Mouse (Mus musculus): ENCODE data around the gene Pard3b.

DNA sequence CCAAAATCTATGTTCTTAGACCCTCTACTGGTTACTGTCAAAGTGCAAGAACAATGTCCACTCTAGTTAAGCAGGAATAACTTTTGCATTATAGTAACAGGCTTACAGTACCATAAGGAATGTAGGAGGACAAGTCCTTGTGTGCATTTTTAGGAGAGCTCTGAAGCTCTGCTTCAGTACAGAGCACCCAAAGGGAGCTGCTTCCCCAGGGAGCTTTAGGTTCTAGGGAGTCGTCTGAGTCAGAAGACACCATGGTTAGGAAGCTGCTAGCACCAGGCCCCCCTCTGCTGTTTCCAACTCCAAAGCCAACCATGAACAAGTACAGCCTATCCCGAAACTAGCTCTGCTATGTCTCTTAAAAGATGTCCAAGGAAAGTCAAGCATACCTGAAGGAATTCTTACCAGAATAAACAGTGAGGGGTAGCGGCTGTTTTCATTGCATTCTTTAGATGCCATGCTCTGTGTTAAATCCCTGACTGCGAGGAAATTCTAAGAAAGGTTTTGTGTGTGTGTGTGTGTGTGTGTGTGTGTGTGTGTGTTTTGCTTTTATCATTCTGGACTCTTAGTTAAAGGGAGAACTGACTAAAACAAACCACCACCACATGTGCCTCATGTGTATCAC is 941.8 kb downstream of the Pard3b start:
- TF ChIP-seq POLR2A (IDR thresholded peaks at IDR 0.05; ENCODE audit: low read depth, low read length), result no peak
- TF ChIP-seq CTCF (conservative IDR thresholded peaks at IDR 0.05; ENCODE audit: insufficient read depth, insufficient read length, low read depth, low read length), result no peak

All from kidney, adult 2 months (tissue).